Mouse (Mus musculus) CH12.LX (cell line): Measurements from ENCODE around the gene Lrtm1.

Source experiments
- CHD2 ChIP-seq: IDR thresholded peaks from 2 replicates; pipeline ENCODE4 v1.6.1; 2011; ENCODE audit warnings: low read length, improper control_type of control experiment
- CTCF ChIP-seq, 2 experiments: IDR thresholded peaks in 1 of 2; conservative IDR thresholded peaks in 1 of 2; 2 replicates each; pipeline ENCODE4 v1.5.1; 2011 to 2012; ENCODE audit warnings: low read depth in 2 of 2, low read length in 2 of 2, improper control_type of control experiment in 1 of 2, inconsistent platforms in 1 of 2, mild to moderate bottlenecking in 1 of 2, moderate library complexity in 1 of 2
- GABPA ChIP-seq: IDR thresholded peaks from 2 replicates; pipeline ENCODE4 v1.6.1; 2012; ENCODE audit warnings: low read depth, low read length, improper control_type of control experiment, inconsistent platforms; ENCODE audit not compliant: insufficient replicate concordance
- MAFK ChIP-seq: IDR thresholded peaks from 2 replicates; pipeline ENCODE4 v1.6.1; 2011; ENCODE audit warnings: low read length, improper control_type of control experiment; ENCODE audit not compliant: insufficient replicate concordance
- MAX ChIP-seq: IDR thresholded peaks from 2 replicates; pipeline ENCODE4 v1.6.1; 2011; ENCODE audit warnings: low read length, improper control_type of control experiment
- MAZ ChIP-seq: IDR thresholded peaks from 2 replicates; pipeline ENCODE4 v1.6.1; 2012; ENCODE audit warnings: low read depth, mild to moderate bottlenecking, inconsistent platforms, low read length, improper control_type of control experiment, moderate library complexity
- MXI1 ChIP-seq: IDR thresholded peaks from 2 replicates; pipeline ENCODE4 v1.6.1; 2011; ENCODE audit warnings: mild to moderate bottlenecking, low read depth, low read length, improper control_type of control experiment
- MYC ChIP-seq: IDR thresholded peaks from 2 replicates; pipeline ENCODE4 v1.6.1; 2011; ENCODE audit warnings: low read depth, mild to moderate bottlenecking, improper control_type of control experiment, low read length
- POLR2A ChIP-seq: IDR thresholded peaks from 2 replicates; pipeline ENCODE4 v1.6.1; 2011; ENCODE audit warnings: low read depth, mild to moderate bottlenecking, improper control_type of control experiment, low read length
- SMC3 ChIP-seq: IDR thresholded peaks from 2 replicates; pipeline ENCODE4 v1.6.1; 2011; ENCODE audit warnings: low read depth, low read length, improper control_type of control experiment
- UBTF ChIP-seq: IDR thresholded peaks from 2 replicates; pipeline ENCODE4 v1.6.1; 2012; ENCODE audit warnings: low read depth, mild to moderate bottlenecking, inconsistent platforms, low read length, improper control_type of control experiment, moderate library complexity
- USF1 ChIP-seq: IDR thresholded peaks from 2 replicates; pipeline ENCODE4 v1.6.1; 2014; ENCODE audit warnings: low read depth, mild to moderate bottlenecking, inconsistent platforms, low read length, improper control_type of control experiment
- ZC3H11A ChIP-seq: IDR thresholded peaks from 2 replicates; pipeline ENCODE4 v1.6.1; 2012; ENCODE audit warnings: low read depth, mild to moderate bottlenecking, inconsistent platforms, low read length, improper control_type of control experiment
- ZNF384 ChIP-seq: IDR thresholded peaks from 2 replicates; pipeline ENCODE4 v1.6.1; 2012; ENCODE audit warnings: low read depth, low read length, improper control_type of control experiment, inconsistent platforms

DNA sequence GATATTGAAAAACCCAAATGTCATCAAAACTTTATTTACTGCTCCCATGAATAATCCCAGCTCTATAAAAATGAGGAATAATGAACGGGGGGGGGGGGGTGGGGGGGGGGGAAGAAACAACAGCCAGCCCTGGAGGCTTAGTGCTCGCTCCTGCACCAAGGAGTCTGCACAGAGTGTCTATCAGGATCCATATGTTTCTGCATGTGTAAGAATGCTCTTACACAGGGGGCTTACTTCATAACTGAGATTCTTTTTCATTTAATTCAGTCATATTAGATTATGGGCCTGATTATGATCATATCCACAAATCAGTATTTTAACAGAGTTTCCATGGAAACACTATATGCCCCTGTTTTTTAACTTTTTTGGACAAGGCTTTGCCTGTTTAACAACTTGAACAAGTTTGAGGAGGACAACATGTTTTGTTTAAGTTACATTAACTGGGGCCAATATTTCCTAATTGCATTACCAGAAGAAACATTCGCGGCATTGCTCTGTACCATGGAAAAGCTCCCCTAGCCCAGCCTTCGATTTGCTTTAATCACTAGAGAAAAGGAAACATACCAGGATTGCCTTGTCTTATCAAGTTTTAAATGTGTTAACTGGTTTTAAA, 12.7 kb upstream of the Lrtm1 start:
- no peak for TF ChIP-seq CTCF (conservative IDR thresholded peaks at IDR 0.05 in 1 of 2, IDR thresholded peaks at IDR 0.05 in 1 of 2; ENCODE audit: low read depth in 2 of 2, low read length in 2 of 2)
- no peak for TF ChIP-seq MAZ
- no peak for TF ChIP-seq SMC3
- no peak for TF ChIP-seq ZNF384
- TF ChIP-seq MYC, result no peak
- no peak for TF ChIP-seq MXI1
- no peak for TF ChIP-seq GABPA
- TF ChIP-seq UBTF, result no peak
- TF ChIP-seq POLR2A, result no peak
- no peak for TF ChIP-seq MAFK
- no peak for TF ChIP-seq MAX
- no peak for TF ChIP-seq CHD2
- TF ChIP-seq USF1, result no peak
- TF ChIP-seq ZC3H11A, result no peak
